Mouse (Mus musculus): ENCODE results near the gene Ly6g6d. TPM values are rescaled to one million over a fixed set of nuclear protein-coding genes. Genes with fewer than 3 reads are reported as not detected.
A peak's percentile ranks its signal among the peaks of the same experiment; 100 is the strongest.

Ly6g6d gene
- polyA plus RNA-seq, 1 experiment from 2014 or later, result 0.76 TPM

- Histone ChIP-seq H3K4me1 (ENCODE audit: control insufficient read depth, insufficient read depth, low read length) (peaks cover 24% of the 10 kb centered on the region), H3K27ac (ENCODE audit: low read depth, low read length) (peak within 1 kb of the TSS; percentile 86), H3K4me2 (ENCODE audit: low read length) (peak within 1 kb of the TSS; percentile 71), H3K4me3 (ENCODE audit: low read depth, low read length) (peak within 1 kb of the TSS; percentile 37), H3K9ac (ENCODE audit: low read length) (peak within 1 kb of the TSS; percentile 62), H3K9me3 (replicated peaks; ENCODE audit: control insufficient read depth, low read length) (no peaks in the 10 kb centered on the region), H3K36me3 (ENCODE audit: control insufficient read depth, insufficient read depth, low read length) (peaks cover 18% of the 10 kb centered on the region), H3K27me3 (replicated peaks; ENCODE audit: control insufficient read depth, insufficient read depth, low read length) (no peaks in the 10 kb centered on the region)
- ATAC-seq (no peak), DNase-seq (ENCODE audit: low spot score) (peak; percentile 78)
- WGBS, result 4% methylated on average over 11 of the region's 11 CpGs
Observed at GRCm38 (mm10) chr17:35049561-35050016, 28.3 kb downstream of the Ly6g6d start, which contains the start of gene Clic1. Gene Clic1, plus strand, starts transcription at chr17:35049966.

- DNase-seq (ENCODE audit: low spot score) (no peak), ATAC-seq (no peak)
- Histone ChIP-seq H3K4me1 (ENCODE audit: control insufficient read depth, insufficient read depth, low read length) (peaks cover 24% of the 10 kb centered on the region), H3K27me3 (replicated peaks; ENCODE audit: control insufficient read depth, insufficient read depth, low read length) (no peaks in the 10 kb centered on the region), H3K27ac (ENCODE audit: low read depth, low read length) (peak overlapping the region; percentile 86; the same call in 1 of the 2 replicates), H3K9ac (ENCODE audit: low read length) (no peak overlapping the region), H3K4me3 (ENCODE audit: low read depth, low read length) (no peak overlapping the region), H3K4me2 (ENCODE audit: low read length) (no peak overlapping the region), H3K9me3 (replicated peaks; ENCODE audit: control insufficient read depth, low read length) (no peaks in the 10 kb centered on the region), H3K36me3 (ENCODE audit: control insufficient read depth, insufficient read depth, low read length) (peaks cover 14% of the 10 kb centered on the region)
- WGBS, result 76% methylated on average over 5 of the region's 5 CpGs
Observed at GRCm38 (mm10) chr17:35048932-35049440, 28.9 kb downstream of the Ly6g6d start.

DNA sequence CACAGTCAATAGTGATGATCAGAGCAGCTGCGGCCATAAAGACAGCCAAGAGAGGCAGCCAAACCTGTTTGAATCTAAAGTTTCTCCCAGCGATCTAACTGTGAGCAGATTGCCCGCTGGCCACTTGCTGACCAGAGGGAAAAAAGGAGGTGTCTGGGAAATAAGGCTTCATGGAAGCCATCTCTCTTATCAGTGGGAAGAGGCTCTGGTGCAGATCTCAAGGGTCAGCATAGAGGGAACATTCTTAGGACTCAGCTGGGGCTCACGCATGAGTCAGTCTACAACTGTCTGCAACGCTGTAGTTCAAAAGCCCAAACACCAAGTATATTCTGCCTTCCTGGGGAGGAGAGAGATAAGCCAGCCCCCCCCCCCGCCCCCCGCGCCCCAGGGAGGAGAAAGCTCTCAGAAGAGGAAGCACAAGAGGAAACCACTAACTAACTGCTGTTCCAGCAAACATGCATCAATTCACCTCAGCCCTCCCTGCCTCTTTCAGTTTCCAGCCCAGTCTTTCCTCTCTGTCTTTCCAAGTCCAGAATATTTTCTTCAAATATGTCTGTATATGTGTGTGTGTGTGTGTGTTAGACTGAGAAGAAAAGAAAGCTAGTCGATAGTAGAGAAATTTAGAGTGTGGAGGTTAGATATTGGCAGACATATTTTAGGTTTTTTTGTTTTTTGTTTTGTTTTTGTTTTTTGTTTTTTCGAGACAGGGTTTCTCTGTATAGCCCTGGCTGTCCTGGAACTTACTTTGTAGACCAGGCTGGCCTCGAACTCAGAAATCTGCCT, 29.5 kb downstream of the Ly6g6d start:
- Histone ChIP-seq H3K27ac (ENCODE audit: low read depth, low read length) (no peak overlapping the region), H3K36me3 (ENCODE audit: control insufficient read depth, insufficient read depth, low read length) (peaks cover 10% of the 10 kb centered on the region; the same call in 1 of the 2 replicates), H3K4me3 (ENCODE audit: low read depth, low read length) (no peak overlapping the region), H3K4me2 (ENCODE audit: low read length) (no peak overlapping the region), H3K27me3 (replicated peaks; ENCODE audit: control insufficient read depth, insufficient read depth, low read length) (no peaks in the 10 kb centered on the region), H3K4me1 (ENCODE audit: control insufficient read depth, insufficient read depth, low read length) (peaks cover 24% of the 10 kb centered on the region), H3K9me3 (replicated peaks; ENCODE audit: control insufficient read depth, low read length) (no peaks in the 10 kb centered on the region), H3K9ac (ENCODE audit: low read length) (no peak overlapping the region)
- ATAC-seq (no peak), DNase-seq (ENCODE audit: low spot score) (no peak)
- 59% methylated on average over 11 of the region's 11 CpGs for WGBS

DNA sequence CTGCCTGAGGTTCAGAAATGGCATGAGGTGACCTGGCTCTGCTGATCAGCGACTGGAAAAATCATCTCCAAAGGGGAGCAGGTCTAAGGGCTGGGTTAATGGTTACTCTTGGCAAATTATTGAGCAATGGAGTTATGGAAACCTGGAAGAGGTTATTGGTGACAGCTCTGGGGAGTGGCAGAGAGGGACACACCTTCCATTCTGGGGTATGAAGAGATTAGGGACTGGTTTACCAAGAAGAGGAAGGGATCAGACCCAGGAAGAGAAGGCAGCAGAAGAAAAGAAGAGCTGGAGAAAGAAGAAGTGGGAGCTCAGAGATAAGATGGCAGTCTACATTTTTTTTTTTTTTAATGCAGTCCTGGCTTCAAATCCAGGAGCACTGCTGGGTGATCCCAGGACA, 30.2 kb downstream of the Ly6g6d start:
- Histone ChIP-seq H3K4me3 (ENCODE audit: low read depth, low read length) (no peak overlapping the region), H3K9ac (ENCODE audit: low read length) (no peak overlapping the region), H3K36me3 (ENCODE audit: control insufficient read depth, insufficient read depth, low read length) (peaks cover 6% of the 10 kb centered on the region; the same call in 1 of the 2 replicates), H3K9me3 (replicated peaks; ENCODE audit: control insufficient read depth, low read length) (no peaks in the 10 kb centered on the region), H3K27me3 (replicated peaks; ENCODE audit: control insufficient read depth, insufficient read depth, low read length) (no peaks in the 10 kb centered on the region), H3K4me1 (ENCODE audit: control insufficient read depth, insufficient read depth, low read length) (peaks cover 24% of the 10 kb centered on the region), H3K27ac (ENCODE audit: low read depth, low read length) (no peak overlapping the region), H3K4me2 (ENCODE audit: low read length) (no peak overlapping the region)
- no peak for ATAC-seq
- WGBS, result 58% methylated on average over 1 of the region's 1 CpGs
- DNase-seq (ENCODE audit: low spot score), result no peak

DNA sequence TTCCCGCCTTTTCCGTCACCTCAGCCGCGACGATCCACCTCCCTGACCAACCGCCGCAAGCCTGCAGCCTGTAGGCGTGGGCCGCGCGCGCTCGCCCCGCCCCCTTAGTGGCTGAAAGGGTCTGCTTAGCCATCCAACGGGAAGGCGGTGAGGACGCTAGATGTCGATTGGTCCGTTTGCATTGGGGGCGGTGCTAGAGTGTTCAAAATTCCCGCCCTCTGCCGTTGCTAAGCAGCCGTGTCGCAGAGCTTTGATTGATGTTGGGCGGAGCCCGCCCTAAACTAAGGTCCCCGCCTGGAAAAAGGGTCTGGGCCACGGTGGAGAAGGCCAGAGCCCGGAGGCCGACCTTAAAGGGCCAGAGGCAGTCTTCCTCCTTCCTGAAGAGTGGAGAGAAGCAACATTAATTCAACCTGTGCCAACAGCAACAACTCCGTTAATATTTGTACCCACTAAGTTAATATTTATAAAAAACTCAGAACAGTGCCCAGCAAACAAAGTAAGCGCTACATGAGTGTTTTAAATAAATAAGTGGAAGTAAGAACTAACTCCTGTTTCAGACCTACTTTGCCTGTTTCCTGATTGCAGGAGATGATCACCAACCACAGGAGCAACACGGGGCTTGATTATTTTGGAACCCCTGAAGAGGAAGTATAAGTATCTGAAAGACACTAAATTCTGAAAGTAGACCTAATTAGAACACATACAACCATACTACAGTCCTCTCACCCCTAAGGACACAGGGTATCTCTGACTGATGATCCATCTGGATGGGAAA, 31.0 kb downstream of the Ly6g6d start, which contains the start of gene Msh5:
Gene Msh5 (minus strand): TSS at position 65 of the 775 bp plus-strand sequence.
- peak within 1 kb of the TSS; percentile 79 for H3K9ac ChIP-seq (ENCODE audit: low read length)
- H3K27ac ChIP-seq (ENCODE audit: low read depth, low read length), result peak within 1 kb of the TSS; percentile 73; the same call in 1 of the 2 replicates
- peaks cover 19% of the 10 kb centered on the region for H3K4me1 ChIP-seq (ENCODE audit: control insufficient read depth, insufficient read depth, low read length)
- DNase-seq (ENCODE audit: low spot score) (peak; percentile 99), ATAC-seq (peak; percentile 98)
- peak within 1 kb of the TSS; percentile 52 for H3K4me3 ChIP-seq (ENCODE audit: low read depth, low read length)
- no peaks in the 10 kb centered on the region for H3K36me3 ChIP-seq (ENCODE audit: control insufficient read depth, insufficient read depth, low read length)
- no peaks in the 10 kb centered on the region for H3K27me3 ChIP-seq (replicated peaks; ENCODE audit: control insufficient read depth, insufficient read depth, low read length)
- no peaks in the 10 kb centered on the region for H3K9me3 ChIP-seq (replicated peaks; ENCODE audit: control insufficient read depth, low read length)
- H3K4me2 ChIP-seq (ENCODE audit: low read length), result peak within 1 kb of the TSS; percentile 98
- WGBS, result 3% methylated on average over 33 of the region's 33 CpGs

- no peaks in the 10 kb centered on the region for H3K36me3 ChIP-seq (ENCODE audit: control insufficient read depth, insufficient read depth, low read length)
- peak overlapping the region; percentile 52 for H3K4me3 ChIP-seq (ENCODE audit: low read depth, low read length)
- no peaks in the 10 kb centered on the region for H3K9me3 ChIP-seq (replicated peaks; ENCODE audit: control insufficient read depth, low read length)
- H3K4me1 ChIP-seq (ENCODE audit: control insufficient read depth, insufficient read depth, low read length), result peaks cover 12% of the 10 kb centered on the region; the same call in 1 of the 2 replicates
- peak overlapping the region; percentile 79 for H3K9ac ChIP-seq (ENCODE audit: low read length)
- H3K4me2 ChIP-seq (ENCODE audit: low read length), result peak overlapping the region; percentile 98
- ATAC-seq (peak; percentile 14), DNase-seq (ENCODE audit: low spot score) (no peak)
- peak overlapping the region; percentile 73; the same call in 1 of the 2 replicates for H3K27ac ChIP-seq (ENCODE audit: low read depth, low read length)
- WGBS, result 5% methylated on average over 46 of the region's 48 CpGs
- no peaks in the 10 kb centered on the region for H3K27me3 ChIP-seq (replicated peaks; ENCODE audit: control insufficient read depth, insufficient read depth, low read length)
Observed at GRCm38 (mm10) chr17:35045807-35046680, 31.8 kb downstream of the Ly6g6d start.

DNA sequence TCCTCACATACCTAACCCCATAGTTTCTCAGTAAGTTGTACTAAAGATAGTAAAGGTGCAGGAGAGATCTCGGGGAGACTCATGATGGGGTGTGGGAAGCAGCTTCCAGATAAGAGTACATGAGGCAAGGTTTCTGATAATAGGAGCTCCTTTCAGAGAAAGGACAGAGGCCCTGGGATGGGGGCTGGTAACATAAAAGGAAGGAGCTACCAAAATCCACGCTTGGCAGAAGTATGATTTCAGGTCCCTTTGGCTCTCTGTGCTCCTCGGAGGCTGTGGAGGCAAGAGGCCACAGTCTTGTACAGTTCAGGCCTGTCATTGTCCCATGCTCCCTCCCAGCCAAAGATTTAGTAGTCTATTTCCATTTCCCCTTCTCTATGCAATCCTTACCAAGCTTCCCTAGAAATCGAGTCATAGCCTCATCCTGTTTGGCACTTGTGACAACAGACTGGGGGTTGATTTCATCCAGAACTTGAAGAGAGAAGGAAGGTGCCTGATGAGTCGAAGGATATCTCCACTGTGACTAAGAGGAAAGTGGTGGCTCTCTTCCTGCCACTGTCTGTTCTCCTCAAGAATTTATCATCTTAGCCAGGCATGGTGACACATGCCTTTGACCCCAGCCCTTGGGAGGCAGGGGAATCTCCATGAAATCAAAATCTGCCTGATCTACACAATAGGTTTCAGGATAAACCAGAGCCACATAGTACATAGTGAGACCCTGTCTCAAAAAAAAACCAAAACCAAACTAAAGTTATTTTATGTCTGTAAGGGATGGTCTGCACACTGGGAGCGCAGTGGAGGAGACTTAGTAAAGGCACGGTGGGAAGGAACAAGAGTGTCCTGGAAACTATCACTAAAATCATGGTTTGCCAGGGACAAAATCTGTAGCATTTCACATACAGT, 32.7 kb downstream of the Ly6g6d start:
- no peaks in the 10 kb centered on the region for H3K9me3 ChIP-seq (replicated peaks; ENCODE audit: control insufficient read depth, low read length)
- no peak for DNase-seq (ENCODE audit: low spot score)
- 92% methylated on average over 7 of the region's 7 CpGs for WGBS
- peak overlapping the region; percentile 52 for H3K4me3 ChIP-seq (ENCODE audit: low read depth, low read length)
- H3K27me3 ChIP-seq (replicated peaks; ENCODE audit: control insufficient read depth, insufficient read depth, low read length), result no peaks in the 10 kb centered on the region
- no peak overlapping the region for H3K27ac ChIP-seq (ENCODE audit: low read depth, low read length)
- no peak for ATAC-seq
- H3K4me2 ChIP-seq (ENCODE audit: low read length), result peak overlapping the region; percentile 98
- no peak overlapping the region for H3K9ac ChIP-seq (ENCODE audit: low read length)
- no peaks in the 10 kb centered on the region for H3K36me3 ChIP-seq (ENCODE audit: control insufficient read depth, insufficient read depth, low read length)
- H3K4me1 ChIP-seq (ENCODE audit: control insufficient read depth, insufficient read depth, low read length), result peaks cover 12% of the 10 kb centered on the region; the same call in 1 of the 2 replicates

Measured in forebrain, embryonic 14.5 days (tissue).